Mouse (Mus musculus): ENCODE results near the gene Fau.

The Fau gene

GRCm38 (mm10) chr19:6045366-6046293 is 12.0 kb upstream of the Fau start:
- no peak for DNase-seq (ENCODE audit: low spot score in 2 of 2)

- peak; percentile 84 to 88 for DNase-seq (ENCODE audit: low spot score in 2 of 2)
These were observed 11.1 kb upstream of the Fau start, which contains the start of gene Syvn1 for GRCm38 (mm10) chr19:6046294-6047153. Gene Syvn1 (plus strand): TSS chr19:6046576.

- DNase-seq (ENCODE audit: low spot score in 2 of 2): peak in 1 of 2 experiments; percentile 33
These were observed 10.3 kb upstream of the Fau start for GRCm38 (mm10) chr19:6047154-6047898.

GRCm38 (mm10) chr19:6047899-6048166 is 9.8 kb upstream of the Fau start:
- DNase-seq (ENCODE audit: low spot score in 2 of 2): no peak

- no peak for DNase-seq (ENCODE audit: low spot score in 2 of 2)
These were observed 8.8 kb upstream of the Fau start for GRCm38 (mm10) chr19:6048681-6049410.

- no peak for DNase-seq (ENCODE audit: low spot score in 2 of 2)
These were observed 5.1 kb upstream of the Fau start for GRCm38 (mm10) chr19:6052516-6052915.

GRCm38 (mm10) chr19:6054296-6054695 is 3.3 kb upstream of the Fau start:
- no peak for DNase-seq (ENCODE audit: low spot score in 2 of 2)

- DNase-seq (ENCODE audit: low spot score in 2 of 2): no peak
These were observed 948 bp upstream of the Fau start for GRCm38 (mm10) chr19:6056696-6057095.

GRCm38 (mm10) chr19:6058513-6058912 is 869 bp downstream of the Fau start:
- no peak for DNase-seq (ENCODE audit: low spot score in 2 of 2)

- DNase-seq (ENCODE audit: low spot score in 2 of 2): no peak
These were observed 1.3 kb downstream of the Fau start for GRCm38 (mm10) chr19:6058966-6059365.

- peak; percentile 91 to 92 for DNase-seq (ENCODE audit: low spot score in 2 of 2)
These were observed 3.4 kb downstream of the Fau start, which contains the start of gene Znhit2 for GRCm38 (mm10) chr19:6061021-6061533. Gene Znhit2 (plus strand): TSS chr19:6061192.

GRCm38 (mm10) chr19:6061641-6062302 is 4.1 kb downstream of the Fau start:
- DNase-seq (ENCODE audit: low spot score in 2 of 2): peak; percentile 63 to 67

GRCm38 (mm10) chr19:6062418-6062817 is 4.8 kb downstream of the Fau start:
- no peak for DNase-seq (ENCODE audit: low spot score in 2 of 2)

- DNase-seq (ENCODE audit: low spot score in 2 of 2): no peak
These were observed 5.4 kb downstream of the Fau start for GRCm38 (mm10) chr19:6063081-6063480.

GRCm38 (mm10) chr19:6066571-6066970 is 8.9 kb downstream of the Fau start:
- no peak for DNase-seq (ENCODE audit: low spot score in 2 of 2)

GRCm38 (mm10) chr19:6067011-6067723 is 9.5 kb downstream of the Fau start:
- DNase-seq (ENCODE audit: low spot score in 2 of 2): peak; percentile 76 to 89

- DNase-seq (ENCODE audit: low spot score in 2 of 2): peak; percentile 81 to 83
These were observed 10.2 kb downstream of the Fau start, which contains the start of gene Tm7sf2 for GRCm38 (mm10) chr19:6067724-6068415. Gene Tm7sf2 (minus strand): TSS chr19:6068373.

GRCm38 (mm10) chr19:6068951-6069350 is 11.3 kb downstream of the Fau start:
- peak in 1 of 2 experiments; percentile 47 for DNase-seq (ENCODE audit: low spot score in 2 of 2)

- no peak for DNase-seq (ENCODE audit: low spot score in 2 of 2)
These were observed 12.2 kb downstream of the Fau start for GRCm38 (mm10) chr19:6069851-6070250.
